Mouse (Mus musculus) midbrain, embryonic 15.5 days (tissue): ENCODE data around the gene Ntn4. TPM values are rescaled to one million over a fixed set of nuclear protein-coding genes. Genes with fewer than 3 reads are reported as not detected.

Source experiments
- ATAC-seq: fragments of 200-750 bp; cut with Nextera tagmentation; replicated peaks from 2 replicates; pipeline ENCODE4 v1.8.0; 2017; ENCODE audit warnings: moderate TSS enrichment
- H3K27ac ChIP-seq: fragments of 300-500 bp; sonication (generic); 2 replicates; pipeline ENCODE4 v1.5.1; 2015; ENCODE audit warnings: mild to moderate bottlenecking, inconsistent platforms
- H3K27me3 ChIP-seq: fragments of 300-500 bp; sonication (generic); replicated peaks from 2 replicates; pipeline ENCODE4 v1.6.1; 2015; ENCODE audit warnings: inconsistent platforms
- H3K36me3 ChIP-seq: fragments of 300-500 bp; sonication (generic); replicated peaks from 2 replicates; pipeline ENCODE4 v1.6.1; 2015; ENCODE audit warnings: inconsistent platforms
- H3K4me1 ChIP-seq: fragments of 300-500 bp; sonication (generic); 2 replicates; pipeline ENCODE4 v1.6.1; 2015; ENCODE audit warnings: inconsistent platforms
- H3K4me2 ChIP-seq: fragments of 300-500 bp; sonication (generic); 2 replicates; pipeline ENCODE4 v1.6.1; 2015; ENCODE audit warnings: inconsistent platforms, mild to moderate bottlenecking, moderate library complexity
- H3K4me3 ChIP-seq: fragments of 300-500 bp; sonication (generic); 2 replicates; pipeline ENCODE4 v1.5.1; 2015; ENCODE audit warnings: mild to moderate bottlenecking, inconsistent platforms
- H3K9ac ChIP-seq: fragments of 300-500 bp; sonication (generic); 2 replicates; pipeline ENCODE4 v1.6.1; 2015; ENCODE audit warnings: mild to moderate bottlenecking, inconsistent platforms
- H3K9me3 ChIP-seq: fragments of 300-500 bp; sonication (generic); 2 replicates; pipeline ENCODE4 v1.6.1; 2016; ENCODE audit warnings: inconsistent platforms
- WGBS: fragments of 180-500 bp; shearing (Covaris S2); methylation state at CpG from one replicate; pipeline ENCODE4 v1.1.7; 2015; ENCODE audit warnings: mixed read lengths; 5-methylcytosine and 5-hydroxymethylcytosine counted together
- polyA plus RNA-seq: library from polyadenylated mRNA; unstranded; fragments of >200 nt; fragmentation: Nextera tagmentation; extraction: Ambion mirVana; gene quantifications from 2 replicates; pipeline ENCODE4 v1.2.1, GENCODE M21; 2015

Ntn4 gene
- polyA plus RNA-seq, 1 experiment from 2014 or later: 1.2 TPM

GRCm38 (mm10) chr10:93647655-93648561 is 7.4 kb downstream of the Ntn4 start:
- no peak for ATAC-seq
- no peak overlapping the region for H3K4me3 ChIP-seq

GRCm38 (mm10) chr10:93648598-93649102 is 8.2 kb downstream of the Ntn4 start:
- WGBS: 91% methylated on average over 8 of the region's 8 CpGs

More at GRCm38 (mm10) chr10:93647655-93648561, 7.4 kb downstream of the Ntn4 start:
- Histone ChIP-seq H3K4me2 (no peak overlapping the region), H3K9ac (no peak overlapping the region), H3K36me3 (no peaks in the 10 kb centered on the region), H3K9me3 (no peaks in the 10 kb centered on the region), H3K27ac (no peak overlapping the region), H3K4me1 (peaks cover 7% of the 10 kb centered on the region), H3K27me3 (no peaks in the 10 kb centered on the region)
- 94% methylated on average over 10 of the region's 10 CpGs for WGBS

GRCm38 (mm10) chr10:93649127-93649526 is 8.6 kb downstream of the Ntn4 start:
- ATAC-seq: no peak
- Histone ChIP-seq H3K4me2 (no peak overlapping the region), H3K4me3 (no peak overlapping the region), H3K9ac (no peak overlapping the region), H3K27me3 (no peaks in the 10 kb centered on the region), H3K27ac (no peak overlapping the region), H3K4me1 (no peaks in the 10 kb centered on the region), H3K36me3 (no peaks in the 10 kb centered on the region), H3K9me3 (no peaks in the 10 kb centered on the region)
- WGBS: 81% methylated on average over 5 of the region's 5 CpGs

More at GRCm38 (mm10) chr10:93648598-93649102, 8.2 kb downstream of the Ntn4 start:
- no peak overlapping the region for H3K4me2 ChIP-seq
- no peak for ATAC-seq
- no peak overlapping the region for H3K9ac ChIP-seq
- no peak overlapping the region for H3K27ac ChIP-seq
- H3K9me3 ChIP-seq: no peaks in the 10 kb centered on the region
- no peaks in the 10 kb centered on the region for H3K4me1 ChIP-seq
- H3K27me3 ChIP-seq: no peaks in the 10 kb centered on the region
- H3K4me3 ChIP-seq: no peak overlapping the region
- no peaks in the 10 kb centered on the region for H3K36me3 ChIP-seq

- Histone ChIP-seq H3K9me3 (no peaks in the 10 kb centered on the region), H3K4me3 (no peak overlapping the region), H3K27ac (no peak overlapping the region), H3K36me3 (no peaks in the 10 kb centered on the region), H3K4me2 (no peak overlapping the region), H3K4me1 (no peaks in the 10 kb centered on the region), H3K27me3 (no peaks in the 10 kb centered on the region), H3K9ac (no peak overlapping the region)
- WGBS: 84% methylated on average over 5 of the region's 5 CpGs
- no peak for ATAC-seq
Measured at GRCm38 (mm10) chr10:93649600-93649999, 9.1 kb downstream of the Ntn4 start.

GRCm38 (mm10) chr10:93653322-93653721 is 12.8 kb downstream of the Ntn4 start:
- WGBS: 81% methylated on average over 2 of the region's 2 CpGs
- Histone ChIP-seq H3K27ac (no peak overlapping the region), H3K4me2 (no peak overlapping the region), H3K9me3 (no peaks in the 10 kb centered on the region), H3K4me3 (no peak overlapping the region), H3K4me1 (no peaks in the 10 kb centered on the region), H3K27me3 (no peaks in the 10 kb centered on the region), H3K36me3 (no peaks in the 10 kb centered on the region), H3K9ac (no peak overlapping the region)
- ATAC-seq: no peak

GRCm38 (mm10) chr10:93655428-93655827 is 14.9 kb downstream of the Ntn4 start:
- Histone ChIP-seq H3K27ac (no peak overlapping the region), H3K9ac (no peak overlapping the region), H3K27me3 (no peaks in the 10 kb centered on the region), H3K4me3 (no peak overlapping the region), H3K36me3 (no peaks in the 10 kb centered on the region), H3K9me3 (no peaks in the 10 kb centered on the region), H3K4me2 (no peak overlapping the region), H3K4me1 (no peaks in the 10 kb centered on the region)
- 77% methylated on average over 15 of the region's 15 CpGs for WGBS
- ATAC-seq: no peak

- Histone ChIP-seq H3K27ac (no peak overlapping the region), H3K9ac (no peak overlapping the region), H3K4me3 (no peak overlapping the region), H3K36me3 (no peaks in the 10 kb centered on the region), H3K4me2 (no peak overlapping the region), H3K9me3 (no peaks in the 10 kb centered on the region), H3K27me3 (no peaks in the 10 kb centered on the region), H3K4me1 (no peaks in the 10 kb centered on the region)
- no peak for ATAC-seq
- 88% methylated on average over 1 of the region's 1 CpGs for WGBS
Measured at GRCm38 (mm10) chr10:93659792-93660191, 19.3 kb downstream of the Ntn4 start.

- H3K27me3 ChIP-seq: no peaks in the 10 kb centered on the region
- no peaks in the 10 kb centered on the region for H3K36me3 ChIP-seq
- no peak overlapping the region for H3K4me3 ChIP-seq
- H3K4me2 ChIP-seq: no peak overlapping the region
- WGBS: 85% methylated on average over 6 of the region's 6 CpGs
- no peaks in the 10 kb centered on the region for H3K9me3 ChIP-seq
- no peaks in the 10 kb centered on the region for H3K4me1 ChIP-seq
- no peak for ATAC-seq
- no peak overlapping the region for H3K27ac ChIP-seq
- no peak overlapping the region for H3K9ac ChIP-seq
Measured at GRCm38 (mm10) chr10:93661348-93661991, 21.0 kb downstream of the Ntn4 start.

GRCm38 (mm10) chr10:93662018-93662417 is 21.5 kb downstream of the Ntn4 start:
- Histone ChIP-seq H3K36me3 (no peaks in the 10 kb centered on the region), H3K27ac (no peak overlapping the region), H3K4me2 (no peak overlapping the region), H3K4me3 (no peak overlapping the region), H3K27me3 (no peaks in the 10 kb centered on the region), H3K9me3 (no peaks in the 10 kb centered on the region), H3K4me1 (no peaks in the 10 kb centered on the region), H3K9ac (no peak overlapping the region)
- no peak for ATAC-seq
- 74% methylated on average over 5 of the region's 5 CpGs for WGBS

GRCm38 (mm10) chr10:93666222-93666621 is 25.7 kb downstream of the Ntn4 start:
- Histone ChIP-seq H3K4me2 (no peak overlapping the region), H3K9ac (no peak overlapping the region), H3K36me3 (no peaks in the 10 kb centered on the region), H3K9me3 (no peaks in the 10 kb centered on the region), H3K27me3 (no peaks in the 10 kb centered on the region), H3K4me3 (no peak overlapping the region), H3K4me1 (no peaks in the 10 kb centered on the region), H3K27ac (no peak overlapping the region)
- no peak for ATAC-seq
- WGBS: 71% methylated on average over 2 of the region's 2 CpGs

- no peaks in the 10 kb centered on the region for H3K4me1 ChIP-seq
- no peaks in the 10 kb centered on the region for H3K27me3 ChIP-seq
- H3K27ac ChIP-seq: no peak overlapping the region
- no peak for ATAC-seq
- no peak overlapping the region for H3K9ac ChIP-seq
- no peaks in the 10 kb centered on the region for H3K9me3 ChIP-seq
- WGBS: 77% methylated on average over 3 of the region's 3 CpGs
- H3K36me3 ChIP-seq: no peaks in the 10 kb centered on the region
- H3K4me2 ChIP-seq: no peak overlapping the region
- no peak overlapping the region for H3K4me3 ChIP-seq
Measured at GRCm38 (mm10) chr10:93666996-93667395, 26.5 kb downstream of the Ntn4 start.

- Histone ChIP-seq H3K36me3 (no peaks in the 10 kb centered on the region), H3K4me3 (no peak overlapping the region), H3K9me3 (no peaks in the 10 kb centered on the region), H3K27me3 (no peaks in the 10 kb centered on the region), H3K27ac (no peak overlapping the region), H3K4me2 (no peak overlapping the region), H3K4me1 (no peaks in the 10 kb centered on the region), H3K9ac (no peak overlapping the region)
- ATAC-seq: no peak
- 85% methylated on average over 22 of the region's 22 CpGs for WGBS
Measured at GRCm38 (mm10) chr10:93672646-93673479, 32.4 kb downstream of the Ntn4 start.
